Mouse (Mus musculus) midbrain, embryonic 11.5 days (tissue): ENCODE measurements around the gene Tti1. TPM values are rescaled to one million over a fixed set of nuclear protein-coding genes. Genes with fewer than 3 reads are reported as not detected.

ENCODE experiments used
- ATAC-seq: fragments of 200-750 bp; cut with Nextera tagmentation; 2 replicates; pipeline ENCODE4 v1.8.0; 2017; ENCODE audit warnings: moderate TSS enrichment, moderate library complexity; ENCODE audit not compliant: low FRiP score
- DNase-seq: peaks from one replicate; pipeline ENCODE4 v3.0.0; 2015; ENCODE audit warnings: low spot score; ENCODE audit errors: missing footprints
- H3K27ac ChIP-seq: fragments of 300-500 bp; sonication (generic); 2 replicates; pipeline ENCODE4 v1.5.1; 2014; ENCODE audit warnings: low read depth, low read length
- H3K27me3 ChIP-seq: fragments of 300-500 bp; sonication (generic); 2 replicates; pipeline ENCODE4 v1.6.1; 2014; ENCODE audit warnings: mild to moderate bottlenecking, low read length, moderate library complexity, mixed read lengths; ENCODE audit not compliant: control insufficient read depth, insufficient read depth
- H3K36me3 ChIP-seq: fragments of 300-500 bp; sonication (generic); 2 replicates; pipeline ENCODE4 v1.6.1; 2014; ENCODE audit warnings: mild to moderate bottlenecking, low read length, moderate library complexity, mixed read lengths; ENCODE audit not compliant: control insufficient read depth, insufficient read depth
- H3K4me1 ChIP-seq: fragments of 300-500 bp; sonication (generic); 2 replicates; pipeline ENCODE4 v1.6.1; 2014; ENCODE audit warnings: low read length; ENCODE audit not compliant: control insufficient read depth, insufficient read depth
- H3K4me2 ChIP-seq: fragments of 300-500 bp; sonication (generic); 2 replicates; pipeline ENCODE4 v1.6.1; 2014; ENCODE audit warnings: mild to moderate bottlenecking, moderate library complexity
- H3K4me3 ChIP-seq: fragments of 300-500 bp; sonication (generic); 2 replicates; pipeline ENCODE4 v1.5.1; 2014; ENCODE audit warnings: low read depth, low read length
- H3K9ac ChIP-seq: fragments of 300-500 bp; sonication (generic); 2 replicates; pipeline ENCODE4 v1.6.1; 2014; ENCODE audit warnings: low read length
- H3K9me3 ChIP-seq: fragments of 300-500 bp; sonication (generic); 2 replicates; pipeline ENCODE4 v1.6.1; 2016; ENCODE audit warnings: low read length; ENCODE audit not compliant: control insufficient read depth
- WGBS: fragments of 180-500 bp; shearing (Covaris S2); extraction: QIAGEN DNeasy Blood & Tissue Kit; methylation state at CpG from one replicate; pipeline ENCODE4 v1.1.7; 2014; 5-methylcytosine and 5-hydroxymethylcytosine counted together
- polyA plus RNA-seq: library from polyadenylated mRNA; unstranded; fragments of >200 nt; fragmentation: Nextera tagmentation; extraction: Ambion mirVana; gene quantifications from 2 replicates; pipeline ENCODE4 v1.2.1, GENCODE M21; 2014

Tti1 gene
- polyA plus RNA-seq, 1 experiment from 2014 or later: 30.3 TPM

DNA sequence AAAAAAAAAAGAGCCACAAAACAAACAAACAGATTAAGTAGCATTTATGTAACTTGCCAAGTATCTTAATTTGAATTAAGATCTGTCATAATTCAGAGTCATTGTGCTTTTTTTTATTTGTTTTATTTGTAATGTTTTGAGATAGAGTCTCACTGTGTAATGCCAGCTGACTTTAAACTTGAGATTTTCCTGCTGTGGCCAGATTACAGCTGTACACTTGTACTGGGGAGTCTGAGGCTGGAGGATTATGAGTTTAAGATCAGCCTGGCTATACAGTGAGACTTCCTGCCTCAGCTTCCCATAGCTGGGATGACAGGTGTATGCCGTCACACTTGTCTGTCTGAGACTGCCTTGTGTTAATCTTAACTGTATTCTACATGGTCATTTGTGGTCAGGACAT, 20.5 kb upstream of the Tti1 start:
- H3K27me3 ChIP-seq: no peaks in the 10 kb centered on the region
- ATAC-seq: no peak
- DNase-seq: no peak
- H3K4me1 ChIP-seq: no peaks in the 10 kb centered on the region
- WGBS: 98% methylated on average over 1 of the region's 1 CpGs
- H3K9me3 ChIP-seq: no peaks in the 10 kb centered on the region
- H3K36me3 ChIP-seq: peaks cover 17% of the 10 kb centered on the region
- no peak overlapping the region for H3K9ac ChIP-seq
- H3K4me3 ChIP-seq: no peak overlapping the region
- H3K4me2 ChIP-seq: no peak overlapping the region
- H3K27ac ChIP-seq: no peak overlapping the region

DNA sequence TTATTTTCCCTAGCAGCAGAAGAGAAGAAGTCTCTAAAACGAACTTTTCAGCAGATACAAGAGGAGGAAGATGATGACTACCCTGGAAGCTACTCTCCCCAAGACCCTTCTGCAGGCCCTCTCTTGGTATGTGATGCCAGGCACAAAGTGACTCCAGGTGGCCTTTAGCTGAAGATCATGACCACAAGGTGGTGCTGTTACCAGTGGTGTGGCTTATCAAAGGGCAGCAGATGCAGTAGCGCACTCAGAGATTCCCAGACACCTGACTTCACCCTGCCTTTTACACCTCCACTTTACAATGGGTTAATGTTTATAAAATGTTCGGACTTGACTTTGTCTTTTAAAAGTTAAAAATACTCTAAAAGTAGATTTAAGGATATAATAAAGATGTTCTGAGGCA, 19.7 kb upstream of the Tti1 start:
- H3K9me3 ChIP-seq: no peaks in the 10 kb centered on the region
- ATAC-seq (no peak), DNase-seq (peak; percentile 91)
- no peak overlapping the region for H3K4me2 ChIP-seq
- no peak overlapping the region for H3K9ac ChIP-seq
- 68% methylated on average over 3 of the region's 3 CpGs for WGBS
- no peaks in the 10 kb centered on the region for H3K4me1 ChIP-seq
- H3K36me3 ChIP-seq: peaks cover 19% of the 10 kb centered on the region
- no peak overlapping the region for H3K27ac ChIP-seq
- no peak overlapping the region for H3K4me3 ChIP-seq
- no peaks in the 10 kb centered on the region for H3K27me3 ChIP-seq

DNA sequence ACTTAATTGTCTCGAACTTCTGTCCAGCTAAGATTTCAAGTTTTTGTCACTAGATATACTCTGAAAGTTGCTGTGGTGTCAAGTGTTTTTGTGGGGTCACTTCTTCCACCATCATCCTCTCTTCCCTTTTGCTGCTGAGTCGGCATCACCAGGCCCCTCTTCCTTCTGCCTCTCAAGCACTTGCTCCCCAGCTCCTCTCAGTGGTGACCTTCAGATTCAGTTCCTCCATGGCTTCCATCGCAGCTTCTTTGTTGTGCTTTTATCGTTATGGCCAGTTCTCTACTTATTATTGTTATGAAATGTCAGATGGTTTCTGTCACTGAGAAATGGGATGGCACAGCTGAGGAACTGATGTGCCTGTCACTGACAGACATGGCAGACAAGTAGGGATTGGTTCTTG, 18.0 kb upstream of the Tti1 start:
- no peaks in the 10 kb centered on the region for H3K27me3 ChIP-seq
- no peaks in the 10 kb centered on the region for H3K4me1 ChIP-seq
- H3K9ac ChIP-seq: no peak overlapping the region
- WGBS: 83% methylated on average over 4 of the region's 4 CpGs
- no peak overlapping the region for H3K4me2 ChIP-seq
- H3K4me3 ChIP-seq: no peak overlapping the region
- no peak overlapping the region for H3K27ac ChIP-seq
- no peak for DNase-seq
- no peak for ATAC-seq
- H3K36me3 ChIP-seq: peaks cover 19% of the 10 kb centered on the region
- no peaks in the 10 kb centered on the region for H3K9me3 ChIP-seq

DNA sequence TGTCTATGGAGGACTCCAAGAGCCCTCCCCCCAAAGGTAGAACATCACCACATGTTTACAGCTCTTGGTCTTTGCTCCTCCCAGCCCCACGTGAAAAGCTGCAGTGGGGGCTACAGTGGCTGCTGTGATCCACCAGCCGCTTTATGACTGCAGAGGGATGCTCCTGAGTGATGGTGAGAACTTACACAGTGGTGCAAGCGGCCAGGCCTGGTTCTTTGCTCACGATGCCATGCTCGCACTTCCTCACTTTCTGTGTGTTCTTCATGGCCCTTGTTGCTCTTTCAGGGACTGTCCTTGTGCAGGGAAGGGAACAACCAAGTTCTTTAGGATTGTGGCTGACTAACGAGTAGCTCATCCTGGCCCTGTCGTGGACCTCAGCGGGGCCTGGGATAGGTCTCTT, 15.3 kb upstream of the Tti1 start:
- Histone ChIP-seq H3K27ac (no peak overlapping the region), H3K4me3 (no peak overlapping the region), H3K36me3 (peaks cover 11% of the 10 kb centered on the region), H3K27me3 (no peaks in the 10 kb centered on the region), H3K9ac (no peak overlapping the region), H3K9me3 (no peaks in the 10 kb centered on the region), H3K4me2 (no peak overlapping the region), H3K4me1 (no peaks in the 10 kb centered on the region)
- no peak for ATAC-seq
- no peak for DNase-seq
- 89% methylated on average over 8 of the region's 8 CpGs for WGBS

DNA sequence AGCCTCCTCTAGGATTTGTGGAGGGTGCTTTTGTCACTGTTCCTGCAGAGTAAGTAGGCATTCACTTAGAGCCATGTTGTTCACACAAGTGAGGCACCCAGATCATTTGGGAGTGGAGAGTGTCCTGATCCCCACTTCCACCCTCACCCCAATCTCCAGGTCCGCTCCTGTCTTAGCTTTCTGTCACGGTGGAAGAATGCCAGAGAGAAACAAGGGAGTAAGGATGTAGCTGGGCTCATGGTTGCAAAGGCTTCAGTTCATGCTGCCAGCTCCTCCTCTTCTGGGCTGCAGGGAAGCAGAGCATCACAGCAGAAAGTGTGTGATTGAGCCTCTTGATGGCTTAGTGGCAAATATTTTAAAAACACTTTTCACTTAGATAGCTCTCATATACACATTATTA, 12.2 kb upstream of the Tti1 start:
- Histone ChIP-seq H3K9ac (no peak overlapping the region), H3K9me3 (no peaks in the 10 kb centered on the region), H3K36me3 (peaks cover 11% of the 10 kb centered on the region), H3K4me2 (no peak overlapping the region), H3K27ac (no peak overlapping the region), H3K27me3 (no peaks in the 10 kb centered on the region), H3K4me3 (no peak overlapping the region), H3K4me1 (no peaks in the 10 kb centered on the region)
- WGBS: 81% methylated on average over 2 of the region's 2 CpGs
- ATAC-seq (no peak), DNase-seq (no peak)

DNA sequence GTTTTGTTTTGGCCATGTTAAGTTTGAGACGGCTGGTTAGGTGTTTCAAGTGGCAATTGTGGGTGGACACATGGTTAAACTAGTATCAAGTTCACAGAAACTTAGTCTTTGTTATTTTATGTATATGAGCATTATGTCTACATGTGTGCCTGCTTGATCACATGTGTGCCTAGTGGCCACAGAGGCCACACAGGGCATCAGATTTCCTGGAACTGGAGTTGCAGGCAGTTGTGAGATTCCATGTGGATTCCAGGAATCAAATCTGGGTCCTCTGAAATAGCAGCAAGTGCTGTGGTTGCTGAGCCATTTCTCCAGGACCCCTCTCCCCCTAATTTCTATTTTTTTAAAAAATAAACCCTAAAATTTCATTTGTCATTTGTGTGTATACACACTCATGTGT, 11.4 kb upstream of the Tti1 start:
- DNase-seq: no peak
- 68% methylated on average over 1 of the region's 1 CpGs for WGBS
- H3K36me3 ChIP-seq: peaks cover 9% of the 10 kb centered on the region

DNA sequence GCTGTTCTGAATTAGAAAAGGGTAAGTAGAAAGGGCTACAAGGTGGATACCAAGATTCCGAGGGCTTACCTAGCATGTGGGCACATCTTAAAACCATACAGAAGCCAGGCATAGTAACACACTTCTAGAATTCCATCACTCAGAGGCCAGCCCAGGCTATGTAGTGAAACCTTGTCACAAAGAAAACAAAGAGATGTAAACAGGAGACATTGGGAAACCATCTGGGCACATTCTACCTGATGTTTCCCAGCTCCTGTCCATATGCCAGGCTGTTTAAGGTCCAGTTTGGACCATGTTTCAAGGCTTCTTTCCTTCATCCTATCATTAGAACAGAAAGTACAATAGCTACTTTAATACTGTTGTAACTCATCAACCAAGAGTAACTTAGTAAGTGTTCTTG, 9.3 kb upstream of the Tti1 start:
- ATAC-seq (no peak), DNase-seq (no peak)
- no peak overlapping the region for H3K27ac ChIP-seq
- H3K4me1 ChIP-seq: no peaks in the 10 kb centered on the region
- H3K36me3 ChIP-seq: peaks cover 2% of the 10 kb centered on the region; the same call in 1 of the 2 replicates
- no peak overlapping the region for H3K4me3 ChIP-seq
- no peaks in the 10 kb centered on the region for H3K9me3 ChIP-seq
- no peak overlapping the region for H3K9ac ChIP-seq
- no peaks in the 10 kb centered on the region for H3K27me3 ChIP-seq
- no peak overlapping the region for H3K4me2 ChIP-seq
- WGBS: 100% methylated on average over 1 of the region's 1 CpGs

More for the DNA sequence above, 11.4 kb upstream of the Tti1 start:
- no peak for ATAC-seq
- H3K9ac ChIP-seq: no peak overlapping the region
- H3K4me3 ChIP-seq: no peak overlapping the region
- no peaks in the 10 kb centered on the region for H3K27me3 ChIP-seq
- H3K9me3 ChIP-seq: no peaks in the 10 kb centered on the region
- H3K27ac ChIP-seq: no peak overlapping the region
- H3K4me1 ChIP-seq: no peaks in the 10 kb centered on the region
- no peak overlapping the region for H3K4me2 ChIP-seq

DNA sequence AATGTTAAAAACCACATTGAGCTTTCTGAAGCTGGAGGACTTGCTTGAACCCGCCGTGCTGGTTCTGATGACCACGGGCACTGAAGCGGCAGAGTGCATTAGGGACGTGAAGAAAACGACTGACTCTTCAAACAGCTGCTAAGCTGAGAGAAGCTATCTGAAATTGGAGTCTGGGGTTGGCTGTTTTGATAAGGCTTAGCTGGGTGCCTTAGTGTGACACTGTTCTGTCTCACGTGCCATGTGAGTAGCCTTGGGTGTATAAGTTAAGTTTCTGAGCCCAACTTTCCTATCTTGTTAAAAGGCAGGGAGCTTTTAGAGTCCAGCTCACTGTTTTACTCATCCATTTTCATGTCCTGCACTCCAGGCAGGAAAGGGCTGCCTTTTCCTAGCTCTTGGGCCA, 8.7 kb upstream of the Tti1 start:
- no peaks in the 10 kb centered on the region for H3K9me3 ChIP-seq
- no peak overlapping the region for H3K4me3 ChIP-seq
- 87% methylated on average over 7 of the region's 7 CpGs for whole genome bisulfite sequencing
- ATAC-seq (no peak), DNase-seq (no peak)
- no peak overlapping the region for H3K9ac ChIP-seq
- H3K36me3 ChIP-seq: peaks cover 2% of the 10 kb centered on the region; the same call in 1 of the 2 replicates
- H3K4me2 ChIP-seq: no peak overlapping the region
- H3K4me1 ChIP-seq: no peaks in the 10 kb centered on the region
- no peak overlapping the region for H3K27ac ChIP-seq
- H3K27me3 ChIP-seq: no peaks in the 10 kb centered on the region

DNA sequence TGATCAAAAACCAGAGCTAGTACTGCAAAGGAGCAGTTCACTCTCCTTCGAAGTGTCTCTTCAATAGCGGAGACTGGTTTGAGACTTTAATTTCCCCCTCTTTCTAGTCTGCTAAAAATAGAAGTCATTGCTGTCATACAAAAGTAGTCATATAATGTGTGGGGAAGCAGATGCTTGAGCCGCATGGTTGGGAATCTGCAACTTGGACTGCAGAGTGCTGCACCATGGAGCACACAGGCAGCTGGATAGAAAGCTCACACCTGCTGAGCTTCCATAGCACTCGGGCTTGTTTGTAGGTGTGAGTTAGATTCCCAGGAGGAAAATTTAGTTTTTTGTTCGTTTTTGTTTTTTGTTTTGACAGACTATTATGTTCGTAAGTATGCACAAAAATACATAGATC, 8.2 kb upstream of the Tti1 start:
- no peak overlapping the region for H3K4me3 ChIP-seq
- H3K27me3 ChIP-seq: no peaks in the 10 kb centered on the region
- DNase-seq (no peak), ATAC-seq (no peak)
- H3K27ac ChIP-seq: no peak overlapping the region
- peaks cover 2% of the 10 kb centered on the region; the same call in 1 of the 2 replicates for H3K36me3 ChIP-seq
- peaks cover under 1% of the 10 kb centered on the region; the same call in 1 of the 2 replicates for H3K4me1 ChIP-seq
- 92% methylated on average over 6 of the region's 6 CpGs for WGBS
- no peak overlapping the region for H3K4me2 ChIP-seq
- H3K9me3 ChIP-seq: no peaks in the 10 kb centered on the region
- no peak overlapping the region for H3K9ac ChIP-seq

DNA sequence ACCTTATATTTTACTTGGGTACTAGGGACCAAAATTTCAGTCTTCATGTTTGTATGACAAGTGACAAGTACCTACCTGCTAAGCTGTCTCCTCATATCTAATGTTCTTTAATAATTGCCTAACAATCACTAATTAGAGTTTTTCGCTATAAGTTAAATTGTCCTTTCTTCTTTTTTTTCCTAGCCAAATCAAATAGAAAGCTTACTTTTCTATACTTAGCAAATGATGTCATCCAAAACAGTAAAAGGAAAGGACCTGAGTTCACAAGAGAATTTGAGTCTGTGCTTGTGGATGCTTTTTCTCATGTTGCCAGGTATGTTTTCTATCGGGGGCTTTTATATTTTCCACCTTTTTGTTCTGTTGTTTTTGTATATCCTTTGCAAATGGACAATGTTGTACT, 7.6 kb upstream of the Tti1 start:
- no peak overlapping the region for H3K27ac ChIP-seq
- no peaks in the 10 kb centered on the region for H3K27me3 ChIP-seq
- peaks cover 2% of the 10 kb centered on the region; the same call in 1 of the 2 replicates for H3K36me3 ChIP-seq
- no peaks in the 10 kb centered on the region for H3K9me3 ChIP-seq
- peaks cover 5% of the 10 kb centered on the region; the same call in 1 of the 2 replicates for H3K4me1 ChIP-seq
- no peak overlapping the region for H3K4me2 ChIP-seq
- DNase-seq (no peak), ATAC-seq (no peak)
- no peak overlapping the region for H3K4me3 ChIP-seq
- no peak overlapping the region for H3K9ac ChIP-seq
- 92% methylated on average over 2 of the region's 2 CpGs for WGBS
